Mouse (Mus musculus) thymus, adult 2 months (tissue): Measurements from ENCODE around the gene Olfr747.
"Not testable (repeated sequence)": the region's sequence is repeated elsewhere in the genome, so short reads cannot be mapped to it uniquely, and the experiment has no call there.

Experiments used
- CTCF ChIP-seq: fragments of 200-500 bp; IDR thresholded peaks from 2 replicates; pipeline ENCODE4 v1.5.1; 2012; ENCODE audit warnings: mild to moderate bottlenecking, control low read depth, low read length, moderate library complexity, borderline replicate concordance; ENCODE audit not compliant: control insufficient read depth, poor library complexity, insufficient read depth; ENCODE audit errors: extremely low read depth
- POLR2A ChIP-seq: fragments of 200-500 bp; IDR thresholded peaks from 2 replicates; pipeline ENCODE4 v1.6.1; 2012; ENCODE audit warnings: mild to moderate bottlenecking, low read length, control low read depth, moderate library complexity; ENCODE audit not compliant: control insufficient read depth, poor library complexity, insufficient read depth; ENCODE audit errors: extremely low read depth

- not testable (repeated sequence) for TF ChIP-seq CTCF, POLR2A
Observed at GRCm38 (mm10) chr14:50722371-50722770, 29.4 kb upstream of the Olfr747 start.
